Mouse (Mus musculus): Measurements from ENCODE around the gene Tmem45b. TPM values are rescaled to one million over a fixed set of nuclear protein-coding genes. Genes with fewer than 3 reads are reported as not detected.

Gene Tmem45b
- polyA plus RNA-seq, 1 experiment: not detected

GRCm38 (mm10) chr9:31440366-31440765 is 23.9 kb downstream of the Tmem45b start:
- Histone ChIP-seq H3K4me1 (ENCODE audit: control insufficient read depth, insufficient read depth, low read length) (no peaks in the 10 kb centered on the region; the same call in 1 of the 2 replicates), H3K27ac (ENCODE audit: insufficient read depth, low read depth, low read length) (no peak overlapping the region), H3K4me3 (ENCODE audit: insufficient read depth, low read depth, low read length) (no peak overlapping the region)
- WGBS: 89% methylated on average over 5 of the region's 5 CpGs
- no peak for TF ChIP-seq POLR2A (IDR thresholded peaks at IDR 0.05; ENCODE audit: insufficient read depth, low read depth, low read length)
- TF ChIP-seq CTCF (IDR thresholded peaks at IDR 0.05; ENCODE audit: insufficient read depth, low read depth, low read length): no peak

DNA sequence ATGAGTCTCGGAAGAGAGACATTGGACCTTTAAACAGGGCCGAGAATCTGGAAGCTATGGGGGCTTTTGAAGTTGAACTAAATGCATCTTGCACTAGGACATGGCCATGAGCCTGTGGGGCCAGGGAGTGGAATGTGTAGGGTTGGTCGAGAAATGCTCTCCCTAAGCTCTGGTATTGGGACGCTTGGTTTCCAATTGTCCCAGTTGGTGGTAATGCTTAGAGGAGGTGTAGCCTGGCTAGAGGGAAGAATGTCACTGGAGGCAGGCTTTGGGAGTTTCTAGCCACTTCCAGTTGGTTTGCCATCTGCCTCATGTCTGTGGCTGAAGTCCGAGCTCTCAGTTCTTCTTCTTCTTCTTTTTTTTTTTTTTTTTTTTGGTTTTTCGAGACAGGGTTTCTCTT is 24.9 kb downstream of the Tmem45b start:
- 92% methylated on average over 6 of the region's 6 CpGs for WGBS
- H3K4me1 ChIP-seq (ENCODE audit: control insufficient read depth, insufficient read depth, low read length): no peaks in the 10 kb centered on the region; the same call in 1 of the 2 replicates
- no peak overlapping the region for H3K27ac ChIP-seq (ENCODE audit: insufficient read depth, low read depth, low read length)
- no peak overlapping the region for H3K4me3 ChIP-seq (ENCODE audit: insufficient read depth, low read depth, low read length)
- no peak for TF ChIP-seq CTCF (IDR thresholded peaks at IDR 0.05; ENCODE audit: insufficient read depth, low read depth, low read length)
- no peak for TF ChIP-seq POLR2A (IDR thresholded peaks at IDR 0.05; ENCODE audit: insufficient read depth, low read depth, low read length)

GRCm38 (mm10) chr9:31438834-31439233 is 25.4 kb downstream of the Tmem45b start:
- H3K27ac ChIP-seq (ENCODE audit: insufficient read depth, low read depth, low read length): no peak overlapping the region

DNA sequence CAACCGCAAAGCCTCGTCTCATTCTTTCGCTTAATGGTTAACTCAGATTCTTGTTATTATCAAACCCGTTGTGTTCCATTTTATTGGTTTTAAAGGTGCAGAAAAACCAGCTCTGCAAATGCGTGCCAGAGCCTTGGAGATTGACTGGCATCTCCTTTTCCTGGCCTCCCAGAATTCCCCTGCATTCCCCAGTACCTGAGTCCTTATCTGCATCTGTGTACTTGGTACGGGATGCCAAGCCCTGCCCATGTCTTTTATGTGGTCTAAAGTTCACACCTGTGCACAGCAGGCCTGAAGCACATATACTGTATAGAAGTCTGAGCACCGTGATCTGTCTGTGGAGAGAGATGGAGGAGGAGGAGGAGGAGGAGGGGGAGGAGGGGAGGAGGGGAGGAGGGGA is 26.4 kb downstream of the Tmem45b start:
- TF ChIP-seq POLR2A (IDR thresholded peaks at IDR 0.05; ENCODE audit: insufficient read depth, low read depth, low read length) (no peak), CTCF (IDR thresholded peaks at IDR 0.05; ENCODE audit: insufficient read depth, low read depth, low read length) (no peak)
- Histone ChIP-seq H3K27ac (ENCODE audit: insufficient read depth, low read depth, low read length) (no peak overlapping the region), H3K4me3 (ENCODE audit: insufficient read depth, low read depth, low read length) (no peak overlapping the region), H3K4me1 (ENCODE audit: control insufficient read depth, insufficient read depth, low read length) (no peaks in the 10 kb centered on the region)
- 87% methylated on average over 7 of the region's 7 CpGs for WGBS

More at GRCm38 (mm10) chr9:31438834-31439233, 25.4 kb downstream of the Tmem45b start:
- Histone ChIP-seq H3K4me3 (ENCODE audit: insufficient read depth, low read depth, low read length) (no peak overlapping the region), H3K4me1 (ENCODE audit: control insufficient read depth, insufficient read depth, low read length) (no peaks in the 10 kb centered on the region)
- 71% methylated on average over 5 of the region's 5 CpGs for WGBS
- TF ChIP-seq CTCF (IDR thresholded peaks at IDR 0.05; ENCODE audit: insufficient read depth, low read depth, low read length) (no peak), POLR2A (IDR thresholded peaks at IDR 0.05; ENCODE audit: insufficient read depth, low read depth, low read length) (no peak)

GRCm38 (mm10) chr9:31435415-31435814 is 28.8 kb downstream of the Tmem45b start:
- no peak overlapping the region for H3K27ac ChIP-seq (ENCODE audit: insufficient read depth, low read depth, low read length)
- H3K4me1 ChIP-seq (ENCODE audit: control insufficient read depth, insufficient read depth, low read length): no peaks in the 10 kb centered on the region
- 90% methylated on average over 8 of the region's 8 CpGs for whole genome bisulfite sequencing
- H3K4me3 ChIP-seq (ENCODE audit: insufficient read depth, low read depth, low read length): no peak overlapping the region
- TF ChIP-seq CTCF (IDR thresholded peaks at IDR 0.05; ENCODE audit: insufficient read depth, low read depth, low read length): no peak

DNA sequence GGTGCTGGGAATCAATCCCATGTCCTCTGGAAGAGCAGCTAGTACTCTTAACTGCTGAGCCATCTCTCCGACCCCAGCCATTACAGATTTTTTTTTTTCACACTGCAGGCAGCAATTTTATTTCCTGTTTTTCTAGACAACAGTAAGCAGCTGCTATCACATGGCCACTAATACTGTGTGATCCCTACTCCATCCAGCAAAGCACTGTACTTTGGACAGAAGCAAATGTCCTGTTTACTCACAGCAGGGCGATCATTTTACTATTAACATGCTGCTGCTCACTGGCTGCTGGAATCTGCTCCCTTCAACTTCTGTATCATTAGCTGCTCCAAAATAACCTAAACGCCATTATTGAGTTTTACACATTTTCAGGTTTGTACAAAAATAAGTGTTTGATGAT is 30.8 kb downstream of the Tmem45b start:
- Histone ChIP-seq H3K4me1 (ENCODE audit: control insufficient read depth, insufficient read depth, low read length) (no peaks in the 10 kb centered on the region), H3K27ac (ENCODE audit: insufficient read depth, low read depth, low read length) (no peak overlapping the region), H3K4me3 (ENCODE audit: insufficient read depth, low read depth, low read length) (no peak overlapping the region)
- 80% methylated on average over 3 of the region's 3 CpGs for WGBS
- TF ChIP-seq POLR2A (IDR thresholded peaks at IDR 0.05; ENCODE audit: insufficient read depth, low read depth, low read length): no peak
- TF ChIP-seq CTCF (IDR thresholded peaks at IDR 0.05; ENCODE audit: insufficient read depth, low read depth, low read length): no peak

DNA sequence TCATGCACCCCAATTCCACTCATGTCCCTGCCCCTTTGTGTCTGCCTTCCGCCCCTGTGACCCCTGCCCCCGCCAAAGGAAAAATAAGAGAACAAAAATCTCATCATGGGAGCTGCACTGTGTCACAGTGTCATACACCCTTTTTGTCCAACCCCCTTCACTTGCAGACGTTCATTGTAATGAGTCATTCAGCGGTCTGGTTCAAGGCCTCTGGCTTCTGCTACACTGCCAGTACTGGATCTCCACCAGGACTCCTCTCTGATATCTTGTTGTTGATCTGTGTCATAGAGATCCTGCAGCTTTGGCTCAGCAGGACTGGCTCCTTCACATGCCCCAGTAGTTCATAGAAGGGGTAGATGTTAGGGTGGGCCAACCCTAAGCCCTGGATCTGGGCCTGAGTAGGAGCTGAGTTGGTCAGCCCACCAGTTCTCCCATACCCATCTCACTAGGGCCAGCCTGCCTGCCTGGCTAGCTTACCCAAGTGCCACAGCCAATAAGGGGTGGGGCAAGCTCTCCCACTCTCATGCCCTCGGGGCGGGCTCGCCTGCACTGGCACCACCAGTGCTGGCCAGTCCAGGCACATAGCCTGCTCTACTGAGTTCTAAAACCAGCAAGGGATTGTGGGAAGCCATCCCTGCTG is 31.8 kb downstream of the Tmem45b start:
- no peak overlapping the region for H3K4me3 ChIP-seq (ENCODE audit: insufficient read depth, low read depth, low read length)
- TF ChIP-seq POLR2A (IDR thresholded peaks at IDR 0.05; ENCODE audit: insufficient read depth, low read depth, low read length): no peak
- TF ChIP-seq CTCF (IDR thresholded peaks at IDR 0.05; ENCODE audit: insufficient read depth, low read depth, low read length): no peak
- 74% methylated on average over 7 of the region's 7 CpGs for WGBS
- H3K4me1 ChIP-seq (ENCODE audit: control insufficient read depth, insufficient read depth, low read length): no peaks in the 10 kb centered on the region
- H3K27ac ChIP-seq (ENCODE audit: insufficient read depth, low read depth, low read length): no peak overlapping the region

DNA sequence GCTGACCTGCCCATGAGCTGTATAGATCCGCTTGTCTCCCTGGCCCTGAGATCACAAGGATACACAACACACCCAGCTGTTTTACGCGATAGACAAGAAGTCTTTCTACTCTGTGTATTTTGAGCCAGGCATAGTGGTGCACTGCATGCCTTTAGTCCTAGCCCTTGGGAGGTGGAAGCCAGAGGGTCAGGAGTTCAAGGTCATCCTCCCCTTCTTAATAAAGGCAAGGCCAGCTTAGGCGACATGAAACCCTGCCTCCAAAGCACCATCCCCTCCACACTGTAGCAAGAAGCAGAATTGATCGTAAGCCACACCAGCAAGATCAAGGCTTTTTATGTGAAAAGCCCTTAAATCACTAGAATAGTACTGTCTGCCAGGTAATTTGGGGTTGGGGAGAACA is 32.5 kb downstream of the Tmem45b start:
- WGBS: 95% methylated on average over 5 of the region's 5 CpGs
- no peaks in the 10 kb centered on the region for H3K4me1 ChIP-seq (ENCODE audit: control insufficient read depth, insufficient read depth, low read length)
- TF ChIP-seq CTCF (IDR thresholded peaks at IDR 0.05; ENCODE audit: insufficient read depth, low read depth, low read length) (no peak), POLR2A (IDR thresholded peaks at IDR 0.05; ENCODE audit: insufficient read depth, low read depth, low read length) (no peak)
- H3K4me3 ChIP-seq (ENCODE audit: insufficient read depth, low read depth, low read length): no peak overlapping the region
- H3K27ac ChIP-seq (ENCODE audit: insufficient read depth, low read depth, low read length): no peak overlapping the region

- Histone ChIP-seq H3K27ac (ENCODE audit: insufficient read depth, low read depth, low read length) (no peak overlapping the region), H3K4me1 (ENCODE audit: control insufficient read depth, insufficient read depth, low read length) (no peaks in the 10 kb centered on the region), H3K4me3 (ENCODE audit: insufficient read depth, low read depth, low read length) (no peak overlapping the region)
- TF ChIP-seq CTCF (IDR thresholded peaks at IDR 0.05; ENCODE audit: insufficient read depth, low read depth, low read length) (no peak), POLR2A (IDR thresholded peaks at IDR 0.05; ENCODE audit: insufficient read depth, low read depth, low read length) (no peak)
- 79% methylated on average over 9 of the region's 9 CpGs for WGBS
Observed at GRCm38 (mm10) chr9:31430011-31430410, 34.3 kb downstream of the Tmem45b start.

- TF ChIP-seq CTCF (IDR thresholded peaks at IDR 0.05; ENCODE audit: insufficient read depth, low read depth, low read length) (no peak), POLR2A (IDR thresholded peaks at IDR 0.05; ENCODE audit: insufficient read depth, low read depth, low read length) (no peak)
- WGBS: 90% methylated on average over 7 of the region's 7 CpGs
- Histone ChIP-seq H3K4me1 (ENCODE audit: control insufficient read depth, insufficient read depth, low read length) (no peaks in the 10 kb centered on the region), H3K4me3 (ENCODE audit: insufficient read depth, low read depth, low read length) (no peak overlapping the region), H3K27ac (ENCODE audit: insufficient read depth, low read depth, low read length) (no peak overlapping the region)
Observed at GRCm38 (mm10) chr9:31428971-31429370, 35.3 kb downstream of the Tmem45b start.
